In the genomic region with DNA sequence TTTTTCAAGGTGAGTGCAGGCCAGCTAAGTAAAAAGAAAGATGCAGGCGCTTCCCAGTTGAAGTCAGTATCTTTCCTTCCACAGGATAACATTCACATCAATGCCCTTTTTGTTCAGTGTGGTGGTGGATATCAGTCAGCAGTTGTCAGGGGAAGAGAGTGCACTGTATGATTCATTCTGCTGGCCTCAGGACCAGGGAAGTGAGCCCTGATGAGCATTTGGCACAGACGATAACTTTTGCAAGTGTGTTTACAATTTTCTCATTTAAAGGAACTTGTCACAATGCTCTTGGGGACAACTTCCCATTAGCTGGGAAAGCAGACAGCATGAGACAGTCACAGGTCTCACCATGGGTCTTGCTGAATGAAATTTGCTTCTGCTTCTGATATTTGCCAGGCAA, we compare ENCODE assay signal across 18 mouse cellular contexts.
DNase-seq lines count a peak whose midpoint lies in the region; ATAC-seq lines count a peak whose summit lies in the region.
"Had no signal": no experiment of that assay in that cellular context is flagged by ENCODE, and none has a peak within 500 bp of the region (broad histone marks: within the 10 kb centered on the region; RNA-seq: fewer than 3 reads in every experiment).

No protein-coding gene starts in this region.

- no peaks in the 10 kb centered on the region for H3K36me3 ChIP-seq in heart, embryonic 10.5 days
- H3K36me3 ChIP-seq in hindbrain, embryonic 13.5 days = no peaks in the 10 kb centered on the region
- H3K36me3 ChIP-seq: embryonic facial prominence, embryonic 12.5 days had no signal

- H3K27ac ChIP-seq in heart, embryonic 10.5 days = no peak overlapping the region
- no peak overlapping the region for H3K27ac ChIP-seq in hindbrain, embryonic 13.5 days
- H3K27ac ChIP-seq: embryonic facial prominence, embryonic 12.5 days; macrophage had no signal

- H3K9ac ChIP-seq in hindbrain, embryonic 13.5 days = no peak overlapping the region
- H3K9ac ChIP-seq: embryonic facial prominence, embryonic 12.5 days had no signal

- DNase-seq in heart, embryonic 10.5 days (ENCODE audit: low spot score) = peak; percentile 58
- no peak for DNase-seq in heart, postnatal 14 days
- DNase-seq in 3134 (ENCODE audit: extremely low read depth, insufficient read length, low spot score) (peak; percentile 58), 3T3-L1 (ENCODE audit: low read depth, low spot score) (peak; percentile 83)
- DNase-seq in fibroblast of lung, adult 2 months (ENCODE audit: low read depth) = peak; percentile 36
- DNase-seq in urinary bladder, postnatal 36 days (ENCODE audit: low spot score in 2 of 2) = no peak
- DNase-seq: adrenal gland, adult 2 months; cerebellum, adult 18-20 months; kidney, adult 9 months; kidney, postnatal 4 days; midbrain, embryonic 14.5 days; right cerebral cortex, postnatal 14 days; thymus, adult 2 months had no signal

- intact Hi-C loops in heart, postnatal 14 days (cut with DNase I) = no loop called here

- H3K4me3 ChIP-seq in heart, embryonic 10.5 days = no peak overlapping the region
- no peak overlapping the region for H3K4me3 ChIP-seq in hindbrain, embryonic 13.5 days
- H3K4me3 ChIP-seq: embryonic facial prominence, embryonic 12.5 days had no signal

- H3K9me3 ChIP-seq in heart, embryonic 10.5 days = no peaks in the 10 kb centered on the region
- H3K9me3 ChIP-seq in hindbrain, embryonic 13.5 days = no peaks in the 10 kb centered on the region
- H3K9me3 ChIP-seq: embryonic facial prominence, embryonic 12.5 days had no signal

- 39% methylated on average over 2 of the region's 2 CpGs for WGBS in heart, embryonic 10.5 days
- WGBS in hindbrain, embryonic 13.5 days = 86% methylated on average over 2 of the region's 2 CpGs

- no peak for ATAC-seq in hindbrain, embryonic 13.5 days (ENCODE audit: low FRiP score)
- ATAC-seq: inflammation-experienced regulatory T-cells, adult 6 months had no signal

- no peaks in the 10 kb centered on the region for H3K27me3 ChIP-seq in heart, embryonic 10.5 days (ENCODE audit: insufficient read depth, poor library complexity, severe bottlenecking)
- H3K27me3 ChIP-seq in hindbrain, embryonic 13.5 days = no peaks in the 10 kb centered on the region
- H3K27me3 ChIP-seq: embryonic facial prominence, embryonic 12.5 days had no signal

- H3K4me2 ChIP-seq in hindbrain, embryonic 13.5 days = no peak overlapping the region
- H3K4me2 ChIP-seq: embryonic facial prominence, embryonic 12.5 days; liver, embryonic 11.5 days had no signal

- H3K4me1 ChIP-seq in heart, embryonic 10.5 days = no peaks in the 10 kb centered on the region
- no peaks in the 10 kb centered on the region for H3K4me1 ChIP-seq in hindbrain, embryonic 13.5 days (replicated peaks)
- H3K4me1 ChIP-seq: embryonic facial prominence, embryonic 12.5 days had no signal

Comparison
In these comparisons a context has a peak if more than half of its experiments do, and no peak if none do; other contexts are left out.
1. DNase-seq: peak in heart, embryonic 10.5 days (single experiment), 3134 (single experiment), 3T3-L1 (single experiment) and fibroblast of lung, adult 2 months (single experiment); none in heart, postnatal 14 days (0 of 2) and urinary bladder, postnatal 36 days (0 of 2).